Mouse (Mus musculus): ENCODE measurements around the gene Rabl3. TPM values are rescaled to one million over a fixed set of nuclear protein-coding genes. Genes with fewer than 3 reads are reported as not detected.

Gene Rabl3
- polyA plus RNA-seq, 1 experiment = 8.4 TPM

DNA sequence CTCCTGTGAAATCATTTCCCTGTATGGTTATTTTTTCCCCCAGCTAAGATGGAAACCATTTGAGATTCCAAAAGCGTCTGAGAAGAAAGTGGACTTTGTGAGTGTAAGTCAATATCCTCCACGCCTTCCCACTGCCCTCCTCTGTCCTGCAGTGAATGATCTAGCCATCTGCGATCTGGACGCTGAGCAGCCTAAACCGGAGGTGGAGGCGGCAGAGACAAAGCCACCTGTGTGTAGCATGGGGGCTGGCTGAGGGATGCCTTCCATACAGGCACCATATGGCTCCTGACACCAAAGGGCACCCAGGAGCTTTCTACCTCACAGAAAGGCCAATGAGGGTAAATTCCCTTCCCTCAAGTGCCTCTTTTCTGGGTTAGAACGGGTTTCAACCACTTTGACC, 71.4 kb downstream of the Rabl3 start:
- TF ChIP-seq MYOG (IDR thresholded peaks at IDR 0.05; ENCODE audit: control insufficient read depth, extremely low read depth, insufficient read length) (no peak), CEBPB (IDR thresholded peaks at IDR 0.05; ENCODE audit: low read depth) (no peak), MYOD1 (IDR thresholded peaks at IDR 0.05; ENCODE audit: control insufficient read depth, insufficient read length, low read depth) (no peak), USF1 (IDR thresholded peaks at IDR 0.05; ENCODE audit: low read depth) (no peak), FOSL1 (IDR thresholded peaks at IDR 0.05; ENCODE audit: insufficient read depth, low read length, poor library complexity, severe bottlenecking) (no peak), CTCF (IDR thresholded peaks at IDR 0.05; ENCODE audit: control insufficient read depth, insufficient read depth, insufficient read length) (no peak), MAX (IDR thresholded peaks at IDR 0.05) (no peak)
- H3ac ChIP-seq (ENCODE audit: control insufficient read depth, insufficient read length, low read depth) = no peak overlapping the region
- no peaks in the 10 kb centered on the region for H3K79me3 ChIP-seq (ENCODE audit: low read depth)
- H3K4me3 ChIP-seq (ENCODE audit: insufficient read depth, poor library complexity, severe bottlenecking) = no peak overlapping the region
- no peaks in the 10 kb centered on the region for H3K79me2 ChIP-seq (ENCODE audit: control insufficient read depth, insufficient read depth)
- H3K36me3 ChIP-seq (ENCODE audit: control insufficient read depth, insufficient read depth) = no peaks in the 10 kb centered on the region
- no peaks in the 10 kb centered on the region for H3K27me3 ChIP-seq (ENCODE audit: control insufficient read depth, insufficient read depth, insufficient read length)

DNA sequence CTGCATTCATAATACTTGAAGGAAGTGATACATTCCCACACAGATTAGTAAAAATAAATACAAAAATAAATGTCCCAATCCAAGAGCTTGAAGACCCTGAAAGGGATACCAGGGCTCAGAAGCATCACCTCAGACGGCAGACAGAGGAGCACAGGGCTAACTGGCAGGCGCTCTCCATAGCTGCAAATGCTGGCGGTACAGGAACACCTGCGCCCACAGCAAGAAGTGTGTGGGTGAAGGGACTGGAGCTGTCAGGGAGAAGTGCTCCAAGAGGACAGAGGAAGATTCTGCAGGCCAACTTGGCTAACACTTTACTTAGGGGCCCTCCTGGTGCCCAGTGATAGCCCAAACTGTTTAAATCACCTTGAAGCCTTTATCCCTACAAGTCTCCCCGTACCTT, 72.3 kb downstream of the Rabl3 start:
- no peak overlapping the region for H3K4me3 ChIP-seq (ENCODE audit: insufficient read depth, poor library complexity, severe bottlenecking)
- H3K36me3 ChIP-seq (ENCODE audit: control insufficient read depth, insufficient read depth) = no peaks in the 10 kb centered on the region
- no peaks in the 10 kb centered on the region for H3K79me3 ChIP-seq (ENCODE audit: low read depth)
- H3K27me3 ChIP-seq (ENCODE audit: control insufficient read depth, insufficient read depth, insufficient read length) = no peaks in the 10 kb centered on the region
- no peak for TF ChIP-seq MYOD1 (IDR thresholded peaks at IDR 0.05; ENCODE audit: control insufficient read depth, insufficient read length, low read depth)
- TF ChIP-seq USF1 (IDR thresholded peaks at IDR 0.05; ENCODE audit: low read depth) = no peak
- no peak for TF ChIP-seq CEBPB (IDR thresholded peaks at IDR 0.05; ENCODE audit: low read depth)
- no peak for TF ChIP-seq MAX (IDR thresholded peaks at IDR 0.05)
- no peak for TF ChIP-seq FOSL1 (IDR thresholded peaks at IDR 0.05; ENCODE audit: insufficient read depth, low read length, poor library complexity, severe bottlenecking)
- no peak for TF ChIP-seq MYOG (IDR thresholded peaks at IDR 0.05; ENCODE audit: control insufficient read depth, extremely low read depth, insufficient read length)
- no peak for TF ChIP-seq CTCF (IDR thresholded peaks at IDR 0.05; ENCODE audit: control insufficient read depth, insufficient read depth, insufficient read length)
- no peaks in the 10 kb centered on the region for H3K79me2 ChIP-seq (ENCODE audit: control insufficient read depth, insufficient read depth)
- no peak overlapping the region for H3ac ChIP-seq (ENCODE audit: control insufficient read depth, insufficient read length, low read depth)

DNA sequence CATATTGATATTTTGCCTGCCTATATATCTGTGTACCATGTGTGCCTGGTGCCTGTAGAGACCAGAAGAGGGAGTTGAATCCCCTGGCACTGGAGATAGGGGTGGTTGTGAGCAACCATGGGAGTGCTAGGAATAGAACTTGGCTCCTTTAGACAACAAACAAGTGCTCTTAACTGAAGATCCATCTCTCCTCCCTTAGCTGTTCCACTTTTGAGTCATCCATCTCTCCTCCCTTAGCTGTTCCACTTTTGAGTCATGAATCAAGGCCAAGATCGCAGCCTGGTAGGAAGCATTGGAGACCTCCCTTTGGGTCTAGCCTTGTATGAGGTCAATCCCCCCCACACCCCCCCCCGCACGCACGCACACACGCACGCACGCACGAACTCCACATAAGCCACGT, 74.9 kb downstream of the Rabl3 start:
- Histone ChIP-seq H3K27me3 (ENCODE audit: control insufficient read depth, insufficient read depth, insufficient read length) (no peaks in the 10 kb centered on the region), H3K79me3 (ENCODE audit: low read depth) (no peaks in the 10 kb centered on the region), H3K36me3 (ENCODE audit: control insufficient read depth, insufficient read depth) (no peaks in the 10 kb centered on the region), H3K79me2 (ENCODE audit: control insufficient read depth, insufficient read depth) (no peaks in the 10 kb centered on the region), H3K4me3 (ENCODE audit: insufficient read depth, poor library complexity, severe bottlenecking) (no peak overlapping the region), H3ac (ENCODE audit: control insufficient read depth, insufficient read length, low read depth) (no peak overlapping the region)
- TF ChIP-seq USF1 (IDR thresholded peaks at IDR 0.05; ENCODE audit: low read depth) (no peak), MYOD1 (IDR thresholded peaks at IDR 0.05; ENCODE audit: control insufficient read depth, insufficient read length, low read depth) (no peak), FOSL1 (IDR thresholded peaks at IDR 0.05; ENCODE audit: insufficient read depth, low read length, poor library complexity, severe bottlenecking) (no peak), MAX (IDR thresholded peaks at IDR 0.05) (no peak), CEBPB (IDR thresholded peaks at IDR 0.05; ENCODE audit: low read depth) (no peak), CTCF (IDR thresholded peaks at IDR 0.05; ENCODE audit: control insufficient read depth, insufficient read depth, insufficient read length) (no peak), MYOG (IDR thresholded peaks at IDR 0.05; ENCODE audit: control insufficient read depth, extremely low read depth, insufficient read length) (no peak)

GRCm38 (mm10) chr16:37615429-37615828, 75.7 kb downstream of the Rabl3 start:
- Histone ChIP-seq H3K79me3 (ENCODE audit: low read depth) (no peaks in the 10 kb centered on the region), H3K4me3 (ENCODE audit: insufficient read depth, poor library complexity, severe bottlenecking) (no peak overlapping the region), H3K36me3 (ENCODE audit: control insufficient read depth, insufficient read depth) (no peaks in the 10 kb centered on the region), H3ac (ENCODE audit: control insufficient read depth, insufficient read length, low read depth) (no peak overlapping the region), H3K79me2 (ENCODE audit: control insufficient read depth, insufficient read depth) (no peaks in the 10 kb centered on the region), H3K27me3 (ENCODE audit: control insufficient read depth, insufficient read depth, insufficient read length) (no peaks in the 10 kb centered on the region)
- TF ChIP-seq MAX (IDR thresholded peaks at IDR 0.05) = no peak
- no peak for TF ChIP-seq MYOG (IDR thresholded peaks at IDR 0.05; ENCODE audit: control insufficient read depth, extremely low read depth, insufficient read length)
- TF ChIP-seq CTCF (IDR thresholded peaks at IDR 0.05; ENCODE audit: control insufficient read depth, insufficient read depth, insufficient read length) = no peak
- no peak for TF ChIP-seq USF1 (IDR thresholded peaks at IDR 0.05; ENCODE audit: low read depth)
- no peak for TF ChIP-seq MYOD1 (IDR thresholded peaks at IDR 0.05; ENCODE audit: control insufficient read depth, insufficient read length, low read depth)
- TF ChIP-seq FOSL1 (IDR thresholded peaks at IDR 0.05; ENCODE audit: insufficient read depth, low read length, poor library complexity, severe bottlenecking) = no peak
- TF ChIP-seq CEBPB (IDR thresholded peaks at IDR 0.05; ENCODE audit: low read depth) = no peak

DNA sequence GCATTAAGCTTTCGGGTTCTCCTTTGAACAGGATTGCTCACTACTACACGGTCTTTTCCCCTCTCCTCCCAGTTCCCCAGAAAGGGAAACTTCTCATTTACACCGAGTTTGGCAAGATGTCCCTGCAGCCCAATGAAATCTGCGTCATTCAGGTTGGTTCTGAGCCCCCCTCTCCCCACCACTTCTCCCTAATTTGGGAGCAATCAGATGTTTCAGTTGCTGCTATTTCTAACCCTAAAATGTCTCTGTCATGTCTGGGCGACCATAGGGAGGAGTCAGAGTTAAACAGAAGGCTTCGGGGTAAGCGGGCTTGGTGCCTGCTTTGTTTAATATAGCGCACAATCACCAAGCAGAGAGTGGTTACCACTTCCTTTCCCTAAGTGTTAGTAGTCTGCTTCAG, 76.4 kb downstream of the Rabl3 start:
- Histone ChIP-seq H3ac (ENCODE audit: control insufficient read depth, insufficient read length, low read depth) (no peak overlapping the region), H3K4me3 (ENCODE audit: insufficient read depth, poor library complexity, severe bottlenecking) (no peak overlapping the region), H3K79me3 (ENCODE audit: low read depth) (no peaks in the 10 kb centered on the region), H3K27me3 (ENCODE audit: control insufficient read depth, insufficient read depth, insufficient read length) (no peaks in the 10 kb centered on the region), H3K36me3 (ENCODE audit: control insufficient read depth, insufficient read depth) (no peaks in the 10 kb centered on the region), H3K79me2 (ENCODE audit: control insufficient read depth, insufficient read depth) (no peaks in the 10 kb centered on the region)
- TF ChIP-seq MYOG (IDR thresholded peaks at IDR 0.05; ENCODE audit: control insufficient read depth, extremely low read depth, insufficient read length) = no peak
- no peak for TF ChIP-seq MYOD1 (IDR thresholded peaks at IDR 0.05; ENCODE audit: control insufficient read depth, insufficient read length, low read depth)
- TF ChIP-seq MAX (IDR thresholded peaks at IDR 0.05) = no peak
- no peak for TF ChIP-seq USF1 (IDR thresholded peaks at IDR 0.05; ENCODE audit: low read depth)
- no peak for TF ChIP-seq FOSL1 (IDR thresholded peaks at IDR 0.05; ENCODE audit: insufficient read depth, low read length, poor library complexity, severe bottlenecking)
- TF ChIP-seq CTCF (IDR thresholded peaks at IDR 0.05; ENCODE audit: control insufficient read depth, insufficient read depth, insufficient read length) = no peak
- TF ChIP-seq CEBPB (IDR thresholded peaks at IDR 0.05; ENCODE audit: low read depth) = no peak

GRCm38 (mm10) chr16:37617695-37618094, 78.0 kb downstream of the Rabl3 start:
- Histone ChIP-seq H3K4me3 (ENCODE audit: insufficient read depth, poor library complexity, severe bottlenecking) (no peak overlapping the region), H3K27me3 (ENCODE audit: control insufficient read depth, insufficient read depth, insufficient read length) (no peaks in the 10 kb centered on the region), H3K79me2 (ENCODE audit: control insufficient read depth, insufficient read depth) (no peaks in the 10 kb centered on the region), H3K36me3 (ENCODE audit: control insufficient read depth, insufficient read depth) (no peaks in the 10 kb centered on the region), H3K79me3 (ENCODE audit: low read depth) (no peaks in the 10 kb centered on the region), H3ac (ENCODE audit: control insufficient read depth, insufficient read length, low read depth) (no peak overlapping the region)
- TF ChIP-seq MYOG (IDR thresholded peaks at IDR 0.05; ENCODE audit: control insufficient read depth, extremely low read depth, insufficient read length) (no peak), MAX (IDR thresholded peaks at IDR 0.05) (no peak), MYOD1 (IDR thresholded peaks at IDR 0.05; ENCODE audit: control insufficient read depth, insufficient read length, low read depth) (no peak), CEBPB (IDR thresholded peaks at IDR 0.05; ENCODE audit: low read depth) (no peak)

Other genes with a start within 250 kb of the Rabl3 start
- not detected for gene Stxbp5l, start 154.9 kb upstream of the Rabl3 start, polyA plus RNA-seq (2012; fragmentation: generic; extraction: Trizol)
- 10.2 TPM for gene Gtf2e1, start 96 bp upstream of the Rabl3 start, polyA plus RNA-seq (2012; fragmentation: generic; extraction: Trizol)
- gene Hgd, start 40.3 kb downstream of the Rabl3 start, polyA plus RNA-seq (2012; fragmentation: generic; extraction: Trizol) = 0.02 TPM
- 68.5 TPM for gene Ndufb4, start 114.6 kb downstream of the Rabl3 start, polyA plus RNA-seq (2012; fragmentation: generic; extraction: Trizol)
- gene Fstl1, start 237.0 kb downstream of the Rabl3 start, polyA plus RNA-seq (2012; fragmentation: generic; extraction: Trizol) = 153 TPM